Mouse (Mus musculus) liver, postnatal 0 days (tissue): ENCODE data around the gene Pom121.

ENCODE experiments used
- CTCF ChIP-seq: sonication (generic); IDR thresholded peaks from 2 replicates; pipeline ENCODE4 v1.5.1; 2016; ENCODE audit warnings: antibody characterized with exemption, low read depth
- EP300 ChIP-seq: IDR thresholded peaks from 2 replicates; pipeline ENCODE4 v1.6.1; 2016; ENCODE audit warnings: antibody characterized with exemption, low read depth, mild to moderate bottlenecking

DNA sequence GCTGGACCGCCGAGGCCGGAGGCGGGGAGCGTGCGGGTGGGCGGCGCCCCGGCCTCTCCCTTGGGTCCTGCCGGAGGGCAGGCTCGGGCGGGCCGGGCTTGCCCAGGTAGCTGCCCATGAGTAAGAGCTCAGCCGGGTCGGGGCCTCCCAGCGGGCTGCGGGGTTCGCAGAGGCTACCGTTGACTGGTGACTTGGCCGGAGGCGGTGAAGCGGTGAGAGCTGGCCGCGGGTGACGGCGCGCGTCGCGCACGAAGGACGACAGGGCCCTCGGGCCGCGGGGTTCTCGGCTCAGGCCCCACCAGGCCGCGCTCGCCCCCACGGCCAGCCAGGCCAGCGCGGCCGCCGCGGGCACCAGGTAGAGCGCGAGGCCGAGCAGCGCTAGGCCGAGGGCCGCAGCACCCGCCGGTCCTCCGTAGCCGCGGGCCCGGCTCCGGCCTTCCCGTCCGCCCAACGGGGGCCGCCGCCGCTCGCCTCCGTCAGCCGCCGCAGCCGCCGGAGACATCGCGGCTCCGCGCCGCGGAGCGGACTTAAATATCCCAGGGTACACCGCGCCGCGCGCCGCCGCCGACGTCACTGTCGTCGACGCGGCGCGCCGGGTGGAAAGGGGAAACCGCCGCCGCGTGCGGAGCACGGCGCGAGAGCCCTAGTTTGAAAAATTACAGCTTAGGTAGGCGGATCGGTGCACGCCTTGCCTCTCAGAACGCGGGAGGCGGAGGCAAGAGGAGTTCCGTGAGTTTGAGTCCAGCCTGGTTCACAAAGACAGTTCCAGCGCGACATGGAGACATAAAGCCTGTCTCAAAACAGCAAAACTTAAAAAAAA, at the start of gene Pom121:
- TF ChIP-seq CTCF (no peak), EP300 (no peak; the same call in 1 of the 2 replicates)
